Mouse (Mus musculus): ENCODE results near the gene Rhobtb1. TPM values are rescaled to one million over a fixed set of nuclear protein-coding genes. Genes with fewer than 3 reads are reported as not detected.

Gene Rhobtb1
- total RNA-seq, 2 experiments from 2014 or later, result 10.5 to 11.8 TPM

GRCm38 (mm10) chr10:69271436-69271835 lies 120.2 kb downstream of the Rhobtb1 start:
- no peak for DNase-seq (ENCODE audit: low spot score in 2 of 2)

- DNase-seq (ENCODE audit: low spot score in 2 of 2), result no peak
Measured at GRCm38 (mm10) chr10:69274275-69274674, 123.0 kb downstream of the Rhobtb1 start.

- DNase-seq (ENCODE audit: low spot score in 2 of 2), result no peak
Measured at GRCm38 (mm10) chr10:69274705-69275104, 123.5 kb downstream of the Rhobtb1 start.

GRCm38 (mm10) chr10:69275811-69276775 lies 124.9 kb downstream of the Rhobtb1 start:
- no peak for DNase-seq (ENCODE audit: low spot score in 2 of 2)

- DNase-seq (ENCODE audit: low spot score in 2 of 2), result no peak
Measured at GRCm38 (mm10) chr10:69276920-69277435, 125.7 kb downstream of the Rhobtb1 start.

GRCm38 (mm10) chr10:69278764-69279606 lies 127.8 kb downstream of the Rhobtb1 start:
- no peak for DNase-seq (ENCODE audit: low spot score in 2 of 2)

- DNase-seq (ENCODE audit: low spot score in 2 of 2), result no peak
Measured at GRCm38 (mm10) chr10:69279607-69279978, 128.4 kb downstream of the Rhobtb1 start.

- no peak for DNase-seq (ENCODE audit: low spot score in 2 of 2)
Measured at GRCm38 (mm10) chr10:69286939-69287338, 135.7 kb downstream of the Rhobtb1 start.

GRCm38 (mm10) chr10:69288086-69288485 lies 136.9 kb downstream of the Rhobtb1 start:
- no peak for DNase-seq (ENCODE audit: low spot score in 2 of 2)

GRCm38 (mm10) chr10:69288720-69289119 lies 137.5 kb downstream of the Rhobtb1 start:
- no peak for DNase-seq (ENCODE audit: low spot score in 2 of 2)

- no peak for DNase-seq (ENCODE audit: low spot score in 2 of 2)
Measured at GRCm38 (mm10) chr10:69290736-69291135, 139.5 kb downstream of the Rhobtb1 start.

GRCm38 (mm10) chr10:69295919-69296318 lies 144.7 kb downstream of the Rhobtb1 start:
- no peak for DNase-seq (ENCODE audit: low spot score in 2 of 2)

- DNase-seq (ENCODE audit: low spot score in 2 of 2), result no peak
Measured at GRCm38 (mm10) chr10:69299985-69300384, 148.8 kb downstream of the Rhobtb1 start.

- DNase-seq (ENCODE audit: low spot score in 2 of 2), result no peak
Measured at GRCm38 (mm10) chr10:69302667-69303066, 151.4 kb downstream of the Rhobtb1 start.

GRCm38 (mm10) chr10:69304819-69305218 lies 153.6 kb downstream of the Rhobtb1 start:
- DNase-seq (ENCODE audit: low spot score in 2 of 2), result no peak

- DNase-seq (ENCODE audit: low spot score in 2 of 2), result no peak
Measured at GRCm38 (mm10) chr10:69305600-69305999, 154.4 kb downstream of the Rhobtb1 start.

GRCm38 (mm10) chr10:69306205-69306604 lies 155.0 kb downstream of the Rhobtb1 start:
- DNase-seq (ENCODE audit: low spot score in 2 of 2), result peak; percentile 34 to 44

GRCm38 (mm10) chr10:69307067-69307466 lies 155.8 kb downstream of the Rhobtb1 start:
- DNase-seq (ENCODE audit: low spot score in 2 of 2), result peak; percentile 62 to 72

GRCm38 (mm10) chr10:69309109-69309508 lies 157.9 kb downstream of the Rhobtb1 start:
- no peak for DNase-seq (ENCODE audit: low spot score in 2 of 2)

- DNase-seq (ENCODE audit: low spot score in 2 of 2), result no peak
Measured at GRCm38 (mm10) chr10:69311867-69312266, 160.6 kb downstream of the Rhobtb1 start.

- DNase-seq (ENCODE audit: low spot score in 2 of 2), result no peak
Measured at GRCm38 (mm10) chr10:69313944-69314343, 162.7 kb downstream of the Rhobtb1 start.

GRCm38 (mm10) chr10:69318514-69318913 lies 167.3 kb downstream of the Rhobtb1 start:
- no peak for DNase-seq (ENCODE audit: low spot score in 2 of 2)
